Mouse (Mus musculus) adrenal gland, adult 18-20 months (tissue): Measurements from ENCODE around the gene Rap1a. TPM values are rescaled to one million over a fixed set of nuclear protein-coding genes. Genes with fewer than 3 reads are reported as not detected.
A peak's percentile ranks its signal among the peaks of the same experiment; 100 is the strongest.

Experiments
- DNase-seq, 2 experiments: peaks; one replicate each; pipeline ENCODE4 v3.0.0; 2021 to 2022; ENCODE audit warnings: low spot score in 2 of 2
- total RNA-seq, 2 experiments: library from RNA; stranded (reverse); gene quantifications; 1 replicate in 1 of 2; 2 replicates in 1 of 2; pipeline ENCODE4 v1.2.3; 2021

Gene Rap1a
- total RNA-seq, 2 experiments from 2014 or later, result 135 to 179 TPM

- no peak for DNase-seq
Measured at GRCm38 (mm10) chr3:105768529-105768928, 32.6 kb downstream of the Rap1a start.

GRCm38 (mm10) chr3:105763132-105763851, 37.8 kb downstream of the Rap1a start:
- DNase-seq, result no peak

- DNase-seq, result no peak
Measured at GRCm38 (mm10) chr3:105760063-105760462, 41.1 kb downstream of the Rap1a start.

DNA sequence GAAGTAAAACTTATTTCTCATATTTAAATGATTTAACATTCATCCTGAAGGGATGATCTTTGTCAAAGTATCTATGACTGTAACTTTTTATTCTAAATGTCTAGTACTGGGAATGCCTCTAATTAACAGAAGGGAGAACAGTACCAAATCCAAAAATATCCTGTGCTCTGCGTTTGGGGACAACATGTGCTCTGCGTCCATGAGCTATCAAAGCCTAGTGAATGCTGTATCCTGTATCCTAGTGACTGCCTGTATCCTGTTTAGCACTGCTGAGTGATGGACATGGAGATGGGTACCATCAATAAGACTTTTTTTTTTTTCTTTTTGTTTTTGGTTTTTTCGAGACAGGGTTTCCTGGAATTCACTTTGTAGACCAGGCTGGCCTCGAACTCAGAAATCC, 42.5 kb downstream of the Rap1a start:
- no peak for DNase-seq

- no peak for DNase-seq
Measured at GRCm38 (mm10) chr3:105758098-105758497, 43.0 kb downstream of the Rap1a start.

GRCm38 (mm10) chr3:105757323-105758083, 43.6 kb downstream of the Rap1a start:
- DNase-seq, result no peak

DNA sequence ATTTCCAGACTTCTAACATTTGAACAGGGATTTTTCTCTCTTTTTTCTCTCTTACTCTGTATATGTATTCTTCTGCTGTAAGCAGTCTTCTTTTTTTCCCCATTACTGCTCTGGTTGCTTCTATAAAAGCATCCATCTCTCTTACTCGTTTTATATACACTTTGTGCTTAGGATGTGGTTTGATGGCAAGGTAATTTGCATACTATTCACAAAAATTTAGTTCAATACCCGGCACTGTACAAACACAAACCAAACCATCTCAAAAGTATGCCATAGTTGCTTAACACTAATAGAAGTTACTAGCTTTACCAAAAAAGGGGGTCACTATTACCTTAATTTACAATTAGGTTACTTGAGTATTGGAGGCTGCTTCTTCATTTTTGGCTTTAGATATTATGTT, 44.6 kb downstream of the Rap1a start:
- no peak for DNase-seq

DNA sequence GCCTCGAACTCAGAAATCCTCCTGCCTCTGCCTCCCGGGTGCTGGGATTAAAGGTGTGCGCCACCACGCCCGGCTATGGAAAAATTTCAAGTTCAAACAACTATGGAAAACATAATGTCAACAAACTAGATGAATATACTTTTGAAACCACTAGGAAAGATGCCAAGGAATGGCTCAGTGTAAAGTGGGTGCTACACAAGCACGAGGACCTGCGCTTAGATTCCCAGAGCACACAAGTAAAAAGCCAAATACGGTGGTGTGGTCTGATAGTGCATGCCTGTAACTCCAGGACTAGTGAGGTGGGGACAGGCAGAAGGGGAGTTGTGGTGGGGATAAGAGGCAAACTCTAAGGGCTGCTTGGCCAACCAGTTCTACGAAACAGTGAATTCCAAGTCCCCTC, 46.0 kb downstream of the Rap1a start:
- no peak for DNase-seq

DNA sequence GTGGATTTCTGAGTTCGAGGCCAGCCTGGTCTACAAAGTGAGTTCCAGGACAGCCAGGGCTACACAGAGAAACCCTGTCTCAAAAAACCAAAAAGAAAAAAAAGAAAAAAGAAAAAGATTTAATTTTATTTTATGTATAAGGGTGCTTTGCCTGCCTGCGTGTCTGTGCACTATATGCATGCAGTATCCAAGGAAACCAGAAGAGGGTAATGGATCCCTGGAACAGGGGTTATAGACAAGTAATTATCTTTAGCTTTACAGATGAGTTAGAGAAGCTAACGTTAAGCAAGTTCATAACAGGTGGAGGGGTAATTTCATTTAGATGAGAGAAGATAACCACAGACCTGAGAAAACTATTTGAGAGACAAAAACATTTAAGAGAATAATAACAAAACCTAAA, 47.0 kb downstream of the Rap1a start:
- DNase-seq, result no peak

- no peak for DNase-seq
Measured at GRCm38 (mm10) chr3:105750810-105751209, 50.3 kb downstream of the Rap1a start.

DNA sequence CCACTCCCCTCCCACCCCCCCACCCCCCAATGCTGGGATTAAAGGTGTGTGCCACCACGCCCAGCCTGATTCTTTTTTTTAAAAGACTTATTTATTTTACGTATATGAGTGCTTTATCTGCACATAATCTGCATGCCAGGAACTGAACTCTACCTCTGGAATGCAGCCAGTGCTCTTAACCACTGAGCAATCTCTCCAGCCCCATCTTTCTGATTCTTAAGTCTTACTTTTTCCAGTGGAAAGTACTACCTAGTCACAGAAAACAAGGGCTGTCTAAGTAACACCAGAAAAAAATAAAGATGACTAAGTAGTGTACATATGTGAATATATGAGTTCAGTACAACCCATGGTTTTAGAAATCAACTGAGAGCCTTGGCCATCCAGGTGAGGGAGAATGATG, 54.6 kb downstream of the Rap1a start:
- DNase-seq, result no peak

DNA sequence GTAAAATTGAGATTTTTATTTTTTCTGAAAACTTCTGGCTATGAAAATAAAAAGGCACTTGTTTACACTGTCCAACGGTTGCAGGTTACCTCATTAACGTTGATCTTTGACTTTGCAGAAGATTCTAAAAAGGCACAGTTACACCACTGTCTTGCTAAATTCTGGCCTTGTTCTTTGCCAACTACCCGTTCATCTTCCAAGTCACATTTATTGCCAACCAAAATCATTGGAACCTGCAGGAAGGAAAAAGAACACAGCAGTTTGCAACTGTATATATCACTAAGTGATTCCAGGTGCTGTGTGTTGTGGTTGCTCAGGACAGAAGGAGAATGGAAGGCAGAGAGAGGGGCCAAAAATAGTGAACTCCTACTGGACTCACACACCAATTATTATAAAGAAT, 63.5 kb downstream of the Rap1a start:
- DNase-seq, result no peak

GRCm38 (mm10) chr3:105737070-105737469, 64.1 kb downstream of the Rap1a start:
- no peak for DNase-seq

GRCm38 (mm10) chr3:105736148-105736547, 65.0 kb downstream of the Rap1a start:
- DNase-seq, result no peak

GRCm38 (mm10) chr3:105735285-105735684, 65.9 kb downstream of the Rap1a start:
- DNase-seq, result no peak

DNA sequence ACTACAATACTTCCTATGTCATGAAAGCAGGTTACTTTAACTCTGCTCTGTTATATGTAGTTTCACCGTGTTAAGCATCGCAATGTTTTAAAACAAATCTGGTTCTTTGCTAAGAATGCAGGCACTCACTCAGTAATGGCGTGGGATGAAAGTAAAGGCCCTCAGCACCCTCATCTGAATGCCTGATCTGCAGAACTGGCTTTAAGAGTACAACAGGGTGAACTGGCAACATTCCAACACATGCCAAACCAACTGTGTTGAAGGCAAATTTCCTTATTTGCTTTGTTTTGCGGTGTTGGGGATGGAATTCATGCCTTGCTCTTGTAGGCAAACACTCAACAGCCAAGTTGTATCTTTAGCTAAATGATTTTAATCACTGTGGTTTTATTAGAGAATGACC, 67.6 kb downstream of the Rap1a start:
- DNase-seq, result no peak

DNA sequence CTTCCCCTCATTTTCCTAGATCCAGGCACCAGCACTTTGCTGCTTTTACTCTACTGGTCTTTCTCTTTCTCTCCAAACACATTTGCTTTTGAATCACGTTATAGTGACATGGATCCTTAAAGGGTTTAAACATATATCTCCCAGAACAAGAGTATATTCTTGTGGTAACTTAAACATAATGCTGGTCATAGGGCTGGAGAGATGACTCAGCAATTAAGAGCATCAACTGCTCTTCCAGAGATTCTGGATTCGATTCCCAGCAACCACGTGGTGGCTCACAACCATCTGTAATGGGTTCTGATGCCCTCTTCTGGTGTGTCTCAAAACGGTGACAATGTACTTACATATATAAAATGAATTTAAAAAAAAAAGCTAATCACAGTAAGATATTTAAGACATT, 68.8 kb downstream of the Rap1a start:
- DNase-seq, result no peak

DNA sequence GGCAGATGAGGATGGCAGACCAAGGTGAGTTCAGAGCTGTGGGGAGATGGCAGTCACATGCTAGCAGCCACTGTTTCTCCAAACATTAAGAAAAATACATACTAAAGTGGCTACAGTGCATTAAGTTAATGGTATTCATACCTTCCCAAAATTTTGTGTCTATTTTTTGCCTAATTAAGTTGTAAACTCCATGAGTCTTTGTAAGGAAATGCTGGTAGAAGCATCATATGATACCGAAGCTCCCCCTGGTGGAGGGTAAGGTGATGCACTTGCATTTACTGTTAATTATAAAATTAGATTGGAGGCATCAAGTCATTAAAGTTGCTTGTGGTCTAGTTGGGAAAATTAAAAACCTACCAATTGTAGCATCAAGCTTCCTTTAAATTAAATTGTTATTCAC, 75.1 kb downstream of the Rap1a start:
- DNase-seq, result peak; percentile 45 to 59

DNA sequence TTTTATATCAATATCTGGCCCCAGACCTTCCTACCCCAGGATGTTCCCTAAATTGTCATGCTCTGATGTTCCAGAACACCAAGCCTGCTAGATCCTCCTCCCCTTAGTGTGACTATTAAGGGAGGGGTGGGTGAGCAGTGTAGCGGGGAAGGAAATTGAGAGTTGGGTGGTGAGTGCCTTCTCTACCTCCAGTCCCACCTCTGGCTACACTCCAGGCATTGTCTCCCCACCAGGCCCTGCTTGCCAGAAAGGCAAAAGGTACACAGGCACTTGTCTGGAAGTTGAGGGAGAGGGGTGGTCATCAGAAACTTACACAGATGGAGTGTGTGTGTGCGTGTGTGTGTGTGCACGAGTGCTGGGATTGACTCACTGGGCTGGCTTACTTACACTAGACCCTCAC, 78.6 kb downstream of the Rap1a start:
- DNase-seq, result no peak

DNA sequence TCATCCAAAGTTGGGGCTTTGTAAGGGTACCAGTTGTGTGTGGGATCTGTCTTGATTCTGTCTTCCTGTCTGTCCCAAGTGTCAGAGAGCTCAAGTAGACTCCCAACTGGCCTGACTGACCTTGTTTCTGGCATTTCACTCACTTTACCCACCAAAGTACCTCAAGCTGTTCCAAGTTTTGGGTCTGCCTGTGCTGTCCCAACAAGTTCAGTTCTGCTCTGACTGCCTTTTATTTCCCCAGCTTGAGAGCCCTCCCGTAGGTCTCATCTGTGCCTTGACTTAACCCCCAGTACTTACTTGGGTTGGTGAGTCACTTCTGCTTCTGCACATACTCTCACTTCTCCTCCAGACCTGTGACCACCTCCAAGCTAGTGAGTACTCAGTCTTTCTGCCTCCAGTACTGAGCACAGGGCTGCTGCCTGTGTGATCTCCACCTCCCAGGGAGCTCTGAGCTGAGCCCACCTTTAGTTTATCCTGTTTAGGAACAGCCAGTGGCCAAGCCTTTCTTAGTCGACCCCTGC, 79.4 kb downstream of the Rap1a start:
- DNase-seq, result no peak

GRCm38 (mm10) chr3:105720514-105720913, 80.6 kb downstream of the Rap1a start:
- no peak for DNase-seq

GRCm38 (mm10) chr3:105719979-105720378, 81.2 kb downstream of the Rap1a start:
- DNase-seq, result no peak
